Mouse (Mus musculus): ENCODE data around the gene Sap30l. TPM values are rescaled to one million over a fixed set of nuclear protein-coding genes. Genes with fewer than 3 reads are reported as not detected.

Sap30l gene
- polyA plus RNA-seq, 1 experiment: 34.9 TPM

DNA sequence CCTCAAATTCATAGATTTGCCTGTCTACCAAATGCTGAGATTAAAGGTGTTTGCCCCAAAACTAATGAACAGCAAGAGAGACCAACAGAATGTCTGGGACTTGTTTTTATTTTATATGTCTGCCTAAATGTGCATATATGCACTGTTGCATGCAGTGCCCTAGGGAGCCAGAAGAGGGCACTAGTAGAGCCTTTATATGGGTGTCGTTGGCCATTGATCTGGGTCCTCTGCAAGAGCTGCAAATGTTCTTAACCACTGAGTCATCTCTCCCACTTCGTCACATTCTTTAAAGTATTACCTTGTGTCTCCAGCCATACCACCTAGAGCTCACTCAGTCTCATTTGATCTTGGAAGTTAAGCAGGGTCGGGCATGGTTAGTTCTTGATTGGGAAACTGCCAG, 37.3 kb upstream of the Sap30l start:
- Histone ChIP-seq H3K36me3 (ENCODE audit: control insufficient read depth, insufficient read depth) (peaks cover 8% of the 10 kb centered on the region), H3K4me3 (ENCODE audit: insufficient read depth, poor library complexity, severe bottlenecking) (no peak overlapping the region), H3K27me3 (ENCODE audit: control insufficient read depth, insufficient read depth, insufficient read length) (no peaks in the 10 kb centered on the region), H3K79me3 (ENCODE audit: low read depth) (no peaks in the 10 kb centered on the region), H3ac (ENCODE audit: control insufficient read depth, insufficient read length, low read depth) (no peak overlapping the region), H3K79me2 (ENCODE audit: control insufficient read depth, insufficient read depth) (no peaks in the 10 kb centered on the region)
- TF ChIP-seq USF1 (IDR thresholded peaks at IDR 0.05; ENCODE audit: low read depth) (no peak), MYOG (IDR thresholded peaks at IDR 0.05; ENCODE audit: control insufficient read depth, extremely low read depth, insufficient read length) (no peak), MYOD1 (IDR thresholded peaks at IDR 0.05; ENCODE audit: control insufficient read depth, insufficient read length, low read depth) (no peak), FOSL1 (IDR thresholded peaks at IDR 0.05; ENCODE audit: insufficient read depth, low read length, poor library complexity, severe bottlenecking) (no peak), CEBPB (IDR thresholded peaks at IDR 0.05; ENCODE audit: low read depth) (no peak), MAX (IDR thresholded peaks at IDR 0.05) (no peak), CTCF (IDR thresholded peaks at IDR 0.05; ENCODE audit: control insufficient read depth, insufficient read depth, insufficient read length) (no peak)

DNA sequence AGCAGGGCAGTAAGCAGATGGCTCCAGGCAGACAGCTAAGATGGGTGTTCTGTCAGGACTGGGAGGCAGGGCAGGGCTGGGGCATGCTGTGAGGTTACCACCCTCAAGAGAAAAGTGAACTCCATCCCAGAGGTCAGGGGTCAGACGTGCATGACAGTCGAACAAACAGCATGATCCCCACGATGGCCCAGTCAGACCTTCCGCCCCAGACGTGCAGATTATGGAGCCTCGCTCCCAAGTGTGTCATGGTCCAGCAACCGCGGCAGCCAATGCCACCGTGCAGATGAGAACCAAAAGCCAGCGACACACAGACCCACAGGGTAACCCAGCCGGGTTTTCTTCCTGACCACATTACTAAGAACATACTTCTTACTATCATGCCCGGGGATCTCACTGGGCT, 34.8 kb upstream of the Sap30l start:
- Histone ChIP-seq H3K4me3 (ENCODE audit: insufficient read depth, poor library complexity, severe bottlenecking) (no peak overlapping the region), H3K36me3 (ENCODE audit: control insufficient read depth, insufficient read depth) (peaks cover 13% of the 10 kb centered on the region), H3K27me3 (ENCODE audit: control insufficient read depth, insufficient read depth, insufficient read length) (no peaks in the 10 kb centered on the region), H3K79me3 (ENCODE audit: low read depth) (no peaks in the 10 kb centered on the region), H3K79me2 (ENCODE audit: control insufficient read depth, insufficient read depth) (no peaks in the 10 kb centered on the region), H3ac (ENCODE audit: control insufficient read depth, insufficient read length, low read depth) (no peak overlapping the region)
- no peak for TF ChIP-seq FOSL1 (IDR thresholded peaks at IDR 0.05; ENCODE audit: insufficient read depth, low read length, poor library complexity, severe bottlenecking)
- no peak for TF ChIP-seq CTCF (IDR thresholded peaks at IDR 0.05; ENCODE audit: control insufficient read depth, insufficient read depth, insufficient read length)
- TF ChIP-seq USF1 (IDR thresholded peaks at IDR 0.05; ENCODE audit: low read depth): no peak
- no peak for TF ChIP-seq MYOD1 (IDR thresholded peaks at IDR 0.05; ENCODE audit: control insufficient read depth, insufficient read length, low read depth)
- TF ChIP-seq MAX (IDR thresholded peaks at IDR 0.05): no peak
- TF ChIP-seq CEBPB (IDR thresholded peaks at IDR 0.05; ENCODE audit: low read depth): no peak
- no peak for TF ChIP-seq MYOG (IDR thresholded peaks at IDR 0.05; ENCODE audit: control insufficient read depth, extremely low read depth, insufficient read length)

DNA sequence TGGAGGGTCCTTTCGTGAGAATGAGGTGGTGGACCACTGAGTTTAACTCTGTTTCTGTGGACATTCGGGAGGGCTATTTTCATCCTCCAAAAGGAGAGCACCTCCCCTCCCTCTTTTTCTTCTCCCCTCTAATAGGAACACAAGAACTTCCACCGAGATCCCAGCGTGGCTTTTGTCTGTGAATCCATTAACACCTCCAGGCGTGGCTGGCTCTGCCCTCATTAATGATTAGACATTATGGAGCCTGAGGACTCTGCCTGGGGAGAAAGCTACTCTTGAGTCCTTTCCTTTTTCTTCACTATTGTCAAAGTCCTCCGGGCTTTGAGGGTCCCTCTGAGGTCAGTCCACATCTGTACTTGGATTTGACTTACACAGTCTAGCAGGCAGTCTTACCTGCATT, 34.3 kb upstream of the Sap30l start:
- TF ChIP-seq MYOD1 (IDR thresholded peaks at IDR 0.05; ENCODE audit: control insufficient read depth, insufficient read length, low read depth) (no peak), MAX (IDR thresholded peaks at IDR 0.05) (no peak), CEBPB (IDR thresholded peaks at IDR 0.05; ENCODE audit: low read depth) (no peak)
- Histone ChIP-seq H3K27me3 (ENCODE audit: control insufficient read depth, insufficient read depth, insufficient read length) (no peaks in the 10 kb centered on the region), H3K79me2 (ENCODE audit: control insufficient read depth, insufficient read depth) (no peaks in the 10 kb centered on the region), H3K36me3 (ENCODE audit: control insufficient read depth, insufficient read depth) (peaks cover 13% of the 10 kb centered on the region), H3ac (ENCODE audit: control insufficient read depth, insufficient read length, low read depth) (no peak overlapping the region), H3K4me3 (ENCODE audit: insufficient read depth, poor library complexity, severe bottlenecking) (no peak overlapping the region), H3K79me3 (ENCODE audit: low read depth) (no peaks in the 10 kb centered on the region)

DNA sequence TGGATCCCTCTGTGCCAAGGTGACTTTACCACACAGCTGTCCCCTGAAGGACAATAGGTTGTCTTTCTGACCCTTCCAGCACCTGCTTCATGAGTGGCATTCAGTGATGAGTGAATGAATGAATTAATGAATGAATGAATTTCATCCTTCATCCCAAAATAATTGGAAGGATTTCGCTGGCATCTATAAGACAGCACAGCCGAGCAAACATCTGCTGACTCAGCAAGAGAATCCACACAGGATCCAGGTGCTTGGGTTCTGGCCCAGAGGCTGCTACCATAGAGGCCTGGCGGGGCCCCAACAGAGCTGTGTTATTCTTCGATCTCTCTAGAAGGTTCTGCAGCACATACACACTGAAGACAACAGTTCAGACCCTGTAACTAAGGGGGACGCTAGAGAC, 30.7 kb upstream of the Sap30l start:
- TF ChIP-seq USF1 (IDR thresholded peaks at IDR 0.05; ENCODE audit: low read depth): no peak
- TF ChIP-seq MYOG (IDR thresholded peaks at IDR 0.05; ENCODE audit: control insufficient read depth, extremely low read depth, insufficient read length): no peak
- TF ChIP-seq CTCF (IDR thresholded peaks at IDR 0.05; ENCODE audit: control insufficient read depth, insufficient read depth, insufficient read length): no peak
- no peak for TF ChIP-seq CEBPB (IDR thresholded peaks at IDR 0.05; ENCODE audit: low read depth)
- TF ChIP-seq MAX (IDR thresholded peaks at IDR 0.05): no peak
- no peak for TF ChIP-seq FOSL1 (IDR thresholded peaks at IDR 0.05; ENCODE audit: insufficient read depth, low read length, poor library complexity, severe bottlenecking)
- no peak for TF ChIP-seq MYOD1 (IDR thresholded peaks at IDR 0.05; ENCODE audit: control insufficient read depth, insufficient read length, low read depth)
- H3K79me3 ChIP-seq (ENCODE audit: low read depth): no peaks in the 10 kb centered on the region
- H3K36me3 ChIP-seq (ENCODE audit: control insufficient read depth, insufficient read depth): peaks cover 22% of the 10 kb centered on the region

DNA sequence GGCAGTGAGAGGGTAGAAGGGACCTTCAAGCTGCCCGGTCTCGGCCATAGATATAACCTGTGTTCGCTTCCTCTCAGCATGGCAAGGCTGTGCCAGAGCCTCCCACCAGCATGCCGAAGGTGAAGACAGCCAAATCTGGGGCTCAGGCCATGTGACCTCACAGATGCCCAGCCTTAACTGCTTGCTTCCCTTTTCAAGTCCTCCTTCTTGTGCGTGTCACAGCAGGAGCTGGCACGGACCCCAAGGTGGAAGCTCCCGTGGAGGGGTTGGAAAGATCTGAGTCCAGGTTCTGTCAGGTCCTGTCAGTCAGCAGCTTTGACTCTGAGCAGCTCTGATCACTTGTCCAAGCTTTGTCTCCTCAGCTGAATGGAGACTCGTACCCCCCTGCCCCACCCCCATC, 29.8 kb upstream of the Sap30l start:
- Histone ChIP-seq H3K79me2 (ENCODE audit: control insufficient read depth, insufficient read depth) (no peaks in the 10 kb centered on the region), H3K4me3 (ENCODE audit: insufficient read depth, poor library complexity, severe bottlenecking) (no peak overlapping the region), H3K36me3 (ENCODE audit: control insufficient read depth, insufficient read depth) (peaks cover 22% of the 10 kb centered on the region), H3ac (ENCODE audit: control insufficient read depth, insufficient read length, low read depth) (no peak overlapping the region), H3K27me3 (ENCODE audit: control insufficient read depth, insufficient read depth, insufficient read length) (no peaks in the 10 kb centered on the region), H3K79me3 (ENCODE audit: low read depth) (no peaks in the 10 kb centered on the region)
- TF ChIP-seq CEBPB (IDR thresholded peaks at IDR 0.05; ENCODE audit: low read depth) (no peak), FOSL1 (IDR thresholded peaks at IDR 0.05; ENCODE audit: insufficient read depth, low read length, poor library complexity, severe bottlenecking) (no peak), MYOG (IDR thresholded peaks at IDR 0.05; ENCODE audit: control insufficient read depth, extremely low read depth, insufficient read length) (no peak), MAX (IDR thresholded peaks at IDR 0.05) (no peak), CTCF (IDR thresholded peaks at IDR 0.05; ENCODE audit: control insufficient read depth, insufficient read depth, insufficient read length) (no peak), MYOD1 (IDR thresholded peaks at IDR 0.05; ENCODE audit: control insufficient read depth, insufficient read length, low read depth) (no peak), USF1 (IDR thresholded peaks at IDR 0.05; ENCODE audit: low read depth) (no peak)

More for the DNA sequence above, 30.7 kb upstream of the Sap30l start:
- no peak overlapping the region for H3ac ChIP-seq (ENCODE audit: control insufficient read depth, insufficient read length, low read depth)
- H3K4me3 ChIP-seq (ENCODE audit: insufficient read depth, poor library complexity, severe bottlenecking): no peak overlapping the region
- H3K27me3 ChIP-seq (ENCODE audit: control insufficient read depth, insufficient read depth, insufficient read length): no peaks in the 10 kb centered on the region
- no peaks in the 10 kb centered on the region for H3K79me2 ChIP-seq (ENCODE audit: control insufficient read depth, insufficient read depth)

DNA sequence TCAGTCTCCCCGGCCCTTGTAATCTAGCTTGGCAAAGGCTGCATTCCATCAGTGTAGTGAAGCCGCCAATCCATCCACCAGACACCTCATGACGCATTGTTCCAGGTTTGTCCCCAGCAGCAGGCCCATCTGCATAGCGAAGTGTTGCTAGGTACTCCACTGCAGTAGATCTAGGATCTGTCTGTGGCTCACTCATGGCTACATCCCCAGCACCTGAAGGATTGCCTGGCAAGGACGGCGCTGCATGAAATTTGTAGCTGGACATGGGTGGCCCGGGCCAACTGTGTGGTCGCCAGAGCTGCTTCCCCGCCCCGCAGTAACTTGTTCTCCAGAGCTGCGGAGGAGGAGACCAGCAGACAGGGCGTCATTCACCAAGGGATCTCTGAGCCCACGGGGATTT, 28.0 kb upstream of the Sap30l start:
- H3K27me3 ChIP-seq (ENCODE audit: control insufficient read depth, insufficient read depth, insufficient read length): no peaks in the 10 kb centered on the region
- no peaks in the 10 kb centered on the region for H3K79me2 ChIP-seq (ENCODE audit: control insufficient read depth, insufficient read depth)
- H3K4me3 ChIP-seq (ENCODE audit: insufficient read depth, poor library complexity, severe bottlenecking): no peak overlapping the region
- H3K79me3 ChIP-seq (ENCODE audit: low read depth): no peaks in the 10 kb centered on the region
- TF ChIP-seq MAX (IDR thresholded peaks at IDR 0.05) (no peak), USF1 (IDR thresholded peaks at IDR 0.05; ENCODE audit: low read depth) (no peak), FOSL1 (IDR thresholded peaks at IDR 0.05; ENCODE audit: insufficient read depth, low read length, poor library complexity, severe bottlenecking) (no peak), CEBPB (IDR thresholded peaks at IDR 0.05; ENCODE audit: low read depth) (no peak)
- H3K36me3 ChIP-seq (ENCODE audit: control insufficient read depth, insufficient read depth): peaks cover 18% of the 10 kb centered on the region
- no peak overlapping the region for H3ac ChIP-seq (ENCODE audit: control insufficient read depth, insufficient read length, low read depth)

Data from C2C12 (cell line).